Mouse (Mus musculus) forebrain, embryonic 10.5 days (tissue): ENCODE data around the gene Me1. TPM values are rescaled to one million over a fixed set of nuclear protein-coding genes. Genes with fewer than 3 reads are reported as not detected.

ENCODE experiments used
- DNase-seq: peaks from one replicate; pipeline ENCODE4 v3.0.0-alpha.2; 2017; ENCODE audit warnings: low spot score; ENCODE audit errors: extremely low spot score
- H3K27ac ChIP-seq: fragments of 300-500 bp; sonication (generic); 2 replicates; pipeline ENCODE4 v1.5.1; 2016; ENCODE audit warnings: mild to moderate bottlenecking
- H3K27me3 ChIP-seq: fragments of 300-500 bp; sonication (generic); 2 replicates; pipeline ENCODE4 v1.6.1; 2016; ENCODE audit warnings: mild to moderate bottlenecking; ENCODE audit not compliant: poor library complexity, severe bottlenecking
- H3K36me3 ChIP-seq: fragments of 300-500 bp; sonication (generic); replicated peaks from 2 replicates; pipeline ENCODE4 v1.6.1; 2016; ENCODE audit warnings: mild to moderate bottlenecking, moderate library complexity
- H3K4me1 ChIP-seq: fragments of 300-500 bp; sonication (generic); 2 replicates; pipeline ENCODE4 v1.6.1; 2016
- H3K4me3 ChIP-seq: fragments of 300-500 bp; sonication (generic); 2 replicates; pipeline ENCODE4 v1.5.1; 2016; ENCODE audit warnings: mild to moderate bottlenecking, moderate library complexity
- H3K9me3 ChIP-seq: fragments of 300-500 bp; sonication (generic); 2 replicates; pipeline ENCODE4 v1.6.1; 2016; ENCODE audit warnings: mild to moderate bottlenecking, moderate library complexity
- WGBS: fragments of 180-500 bp; shearing (Covaris S2); methylation state at CpG from one replicate; pipeline ENCODE4 v1.1.7; 2016; 5-methylcytosine and 5-hydroxymethylcytosine counted together
- polyA plus RNA-seq: library from polyadenylated mRNA; unstranded; fragments of >200 nt; fragmentation: Nextera tagmentation; extraction: Ambion mirVana; gene quantifications from 2 replicates; pipeline ENCODE4 v1.2.1, GENCODE M21; 2016

The Me1 gene
- polyA plus RNA-seq, 1 experiment from 2014 or later, result 8.1 TPM

DNA sequence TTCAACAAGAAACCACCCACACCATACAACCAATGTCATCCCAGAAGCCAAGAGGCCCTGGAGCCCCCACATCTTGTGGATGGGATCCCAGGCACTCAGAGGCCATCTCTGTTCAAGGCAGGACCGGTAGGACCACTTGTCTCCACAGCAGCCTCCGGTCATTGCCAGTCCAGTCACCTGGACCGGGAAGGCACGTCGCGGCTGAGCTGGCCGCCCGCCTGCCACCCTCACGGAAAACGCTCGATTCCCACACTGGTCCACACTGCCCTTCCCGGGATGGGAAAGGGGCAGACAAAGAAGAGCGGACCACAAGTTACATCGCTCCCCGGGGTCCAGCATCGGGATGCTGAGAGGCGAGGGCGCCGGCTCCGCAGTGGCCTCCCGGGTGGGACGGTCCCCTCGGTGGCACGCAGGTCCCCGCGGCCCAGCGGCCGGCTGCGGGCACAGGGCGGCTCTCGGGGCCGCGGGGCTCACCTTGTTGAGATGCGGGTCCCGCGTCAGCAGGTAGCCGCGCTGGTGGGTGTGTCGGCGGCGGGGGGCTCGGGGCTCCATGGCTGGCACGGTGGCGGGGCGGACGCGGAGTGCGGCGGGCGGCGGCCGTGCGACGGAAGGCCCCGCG, 445 bp downstream of the Me1 start:
- WGBS, result under 1% methylated on average over 49 of the region's 56 CpGs
- peaks cover 9% of the 10 kb centered on the region; the same call in 1 of the 2 replicates for H3K4me1 ChIP-seq
- H3K36me3 ChIP-seq, result no peaks in the 10 kb centered on the region
- peak overlapping the region; percentile 88 for H3K27ac ChIP-seq
- no peaks in the 10 kb centered on the region for H3K9me3 ChIP-seq
- peak overlapping the region; percentile 81 for H3K4me3 ChIP-seq
- peak; percentile 53 for DNase-seq
- peaks cover 26% of the 10 kb centered on the region for H3K27me3 ChIP-seq

DNA sequence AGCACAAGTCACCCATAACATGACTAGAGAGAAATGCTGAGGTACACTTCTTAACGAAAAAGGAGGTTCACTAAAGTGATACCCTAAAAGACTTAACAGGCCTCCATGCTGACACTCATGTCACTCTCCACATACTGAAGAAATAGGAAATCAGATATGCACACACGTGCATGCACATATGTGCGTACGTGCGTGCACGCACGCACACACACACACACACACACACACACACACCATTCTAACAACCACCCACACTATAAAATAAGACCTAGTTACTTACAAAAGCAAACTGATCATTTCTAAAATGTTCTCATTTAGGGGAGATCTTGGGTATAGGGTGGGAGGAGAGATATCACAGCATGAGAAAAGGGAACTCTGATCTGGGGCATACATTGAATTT, 1.1 kb downstream of the Me1 start:
- DNase-seq, result no peak
- Histone ChIP-seq H3K27ac (no peak overlapping the region), H3K4me1 (peaks cover 9% of the 10 kb centered on the region; the same call in 1 of the 2 replicates), H3K27me3 (peaks cover 26% of the 10 kb centered on the region), H3K36me3 (no peaks in the 10 kb centered on the region), H3K4me3 (no peak overlapping the region), H3K9me3 (no peaks in the 10 kb centered on the region)
- WGBS, result 95% methylated on average over 7 of the region's 7 CpGs

DNA sequence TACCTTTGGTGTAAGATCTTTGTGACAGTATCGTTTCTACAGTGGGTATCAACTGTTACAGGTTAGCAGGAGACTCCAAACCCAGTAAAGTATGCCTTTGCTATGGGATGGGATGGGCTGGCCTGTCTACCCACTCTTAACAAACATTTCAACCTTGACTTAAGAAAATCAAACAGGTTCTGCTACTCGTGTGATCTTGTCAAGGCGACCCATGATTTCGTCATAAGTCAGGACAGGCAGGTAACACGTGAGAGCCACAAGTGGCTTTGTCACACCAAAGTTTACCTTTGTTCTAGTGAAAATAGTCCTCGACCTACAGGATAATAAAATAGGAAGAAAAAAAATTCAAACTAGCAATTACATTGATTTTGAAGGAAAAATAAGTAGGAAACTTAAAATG, 1.8 kb downstream of the Me1 start:
- DNase-seq, result no peak
- 94% methylated on average over 6 of the region's 6 CpGs for WGBS
- Histone ChIP-seq H3K27ac (no peak overlapping the region), H3K4me3 (no peak overlapping the region), H3K4me1 (peaks cover 9% of the 10 kb centered on the region; the same call in 1 of the 2 replicates), H3K36me3 (no peaks in the 10 kb centered on the region), H3K27me3 (peaks cover 26% of the 10 kb centered on the region), H3K9me3 (no peaks in the 10 kb centered on the region)

DNA sequence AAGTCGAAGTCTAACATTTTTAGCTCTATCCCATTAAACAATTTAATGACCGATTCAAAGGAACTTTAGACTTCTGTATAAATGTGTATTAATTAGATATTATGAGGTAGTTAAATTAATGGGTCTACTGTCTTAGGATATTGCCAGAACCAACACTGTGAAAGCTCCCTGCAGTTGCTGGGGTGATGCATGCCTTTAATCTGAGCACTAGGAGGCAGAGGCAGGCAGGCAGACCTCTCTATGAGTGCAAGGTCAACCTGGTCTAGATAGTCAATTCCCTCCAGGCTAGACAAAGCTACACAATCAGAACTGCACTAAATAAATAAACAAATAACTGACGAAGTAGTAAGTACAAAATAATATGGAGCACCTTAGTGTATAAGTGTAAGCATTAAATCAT, 3.1 kb downstream of the Me1 start:
- 83% methylated on average over 3 of the region's 3 CpGs for WGBS

DNA sequence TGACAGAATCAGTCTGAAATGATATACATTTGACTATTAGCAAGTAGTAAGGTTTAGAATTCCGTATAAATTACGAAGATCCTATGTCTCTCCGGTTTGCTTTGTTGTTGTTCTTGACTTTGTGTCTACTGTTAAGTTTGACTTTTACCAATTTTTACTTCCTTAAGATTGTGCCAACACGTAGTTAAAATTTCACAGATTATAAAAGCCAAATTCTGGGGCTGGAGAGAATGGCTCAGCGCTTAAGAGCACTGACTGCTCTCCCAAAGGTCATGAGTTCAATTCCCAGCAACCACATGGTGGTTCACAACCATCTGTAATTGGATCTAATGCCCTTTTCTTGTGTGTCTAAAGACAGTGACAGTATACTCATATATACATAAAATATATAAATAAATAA, 3.5 kb downstream of the Me1 start:
- WGBS, result 86% methylated on average over 5 of the region's 5 CpGs
- Histone ChIP-seq H3K4me1 (peaks cover 9% of the 10 kb centered on the region; the same call in 1 of the 2 replicates), H3K27ac (no peak overlapping the region), H3K4me3 (no peak overlapping the region), H3K27me3 (peaks cover 25% of the 10 kb centered on the region), H3K36me3 (no peaks in the 10 kb centered on the region), H3K9me3 (no peaks in the 10 kb centered on the region)
- no peak for DNase-seq

More for the DNA sequence above, 3.1 kb downstream of the Me1 start:
- Histone ChIP-seq H3K27ac (no peak overlapping the region), H3K4me3 (no peak overlapping the region), H3K9me3 (no peaks in the 10 kb centered on the region), H3K36me3 (no peaks in the 10 kb centered on the region), H3K27me3 (peaks cover 26% of the 10 kb centered on the region), H3K4me1 (peaks cover 9% of the 10 kb centered on the region; the same call in 1 of the 2 replicates)
- no peak for DNase-seq

DNA sequence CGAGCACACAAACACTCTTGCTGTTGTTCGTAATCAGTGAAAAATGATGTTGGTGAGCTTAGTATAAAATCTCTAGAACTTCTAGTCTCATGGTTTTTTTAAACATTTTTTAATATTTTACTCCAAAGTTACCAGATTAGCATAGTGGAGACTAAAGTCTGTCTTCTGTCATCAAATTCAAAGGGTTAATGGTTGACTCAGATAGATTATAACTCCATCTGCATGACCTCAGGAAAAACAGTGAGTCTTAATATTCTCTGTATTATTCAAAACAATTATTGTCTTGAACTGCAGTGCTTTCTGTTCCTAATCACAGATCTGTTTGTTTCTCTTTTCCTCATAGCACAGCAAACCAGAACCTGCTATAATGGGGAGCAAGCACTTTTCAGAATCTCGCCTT, 4.7 kb downstream of the Me1 start:
- no peak for DNase-seq
- Histone ChIP-seq H3K27me3 (peaks cover 14% of the 10 kb centered on the region), H3K27ac (no peak overlapping the region), H3K36me3 (no peaks in the 10 kb centered on the region), H3K4me3 (no peak overlapping the region), H3K9me3 (no peaks in the 10 kb centered on the region), H3K4me1 (peaks cover 9% of the 10 kb centered on the region; the same call in 1 of the 2 replicates)
- WGBS, result 92% methylated on average over 3 of the region's 3 CpGs

DNA sequence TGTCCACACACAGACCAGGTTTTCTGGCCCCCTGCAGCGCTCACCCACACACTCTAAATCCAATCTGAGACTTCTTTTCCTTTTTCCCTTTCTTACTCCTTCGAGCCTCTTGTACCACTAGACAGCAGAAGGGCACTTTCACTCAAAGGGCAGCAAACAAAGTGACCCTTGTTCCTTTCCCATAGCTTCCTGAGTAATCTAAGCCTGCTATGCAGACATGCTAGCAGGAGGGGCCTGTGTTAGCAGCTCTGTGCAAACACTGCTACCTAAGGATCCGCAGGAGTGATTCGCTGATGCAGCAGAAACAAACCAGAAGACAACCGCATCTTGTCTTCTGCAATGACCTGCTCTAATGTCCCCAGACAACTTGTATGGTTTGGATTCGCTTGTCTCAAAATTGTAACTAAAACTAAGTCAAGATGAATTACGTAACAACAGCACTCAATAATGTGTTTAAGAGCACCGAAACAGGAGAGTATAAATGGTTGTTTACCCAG, 12.0 kb downstream of the Me1 start:
- Histone ChIP-seq H3K9me3 (no peaks in the 10 kb centered on the region), H3K4me3 (no peak overlapping the region), H3K4me1 (peaks cover 12% of the 10 kb centered on the region), H3K27me3 (no peaks in the 10 kb centered on the region), H3K36me3 (no peaks in the 10 kb centered on the region), H3K27ac (peak overlapping the region; percentile 6; the same call in 1 of the 2 replicates)
- no peak for DNase-seq
- 64% methylated on average over 8 of the region's 8 CpGs for WGBS

DNA sequence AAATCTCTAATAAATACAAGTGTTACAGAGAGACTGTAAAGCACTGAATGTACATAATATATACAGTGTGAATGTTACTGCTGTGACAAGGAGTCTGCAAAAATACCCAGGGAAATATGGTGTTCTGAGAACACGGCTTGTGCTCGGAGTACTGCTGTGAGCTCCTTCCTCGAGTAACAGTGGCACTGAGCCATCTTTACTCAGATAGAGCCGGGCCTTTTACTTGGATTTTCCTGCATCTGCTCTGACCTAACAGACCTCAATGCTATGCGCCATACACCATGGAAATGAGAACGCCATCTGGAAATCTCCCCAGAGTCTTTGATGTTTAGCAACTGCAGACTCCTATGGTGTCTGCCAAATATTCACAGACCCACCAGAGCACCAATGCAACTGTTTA, 12.9 kb downstream of the Me1 start:
- Histone ChIP-seq H3K27ac (no peak overlapping the region), H3K4me3 (no peak overlapping the region), H3K27me3 (no peaks in the 10 kb centered on the region), H3K9me3 (no peaks in the 10 kb centered on the region), H3K4me1 (peaks cover 12% of the 10 kb centered on the region), H3K36me3 (no peaks in the 10 kb centered on the region)
- no peak for DNase-seq
- 79% methylated on average over 6 of the region's 6 CpGs for WGBS

DNA sequence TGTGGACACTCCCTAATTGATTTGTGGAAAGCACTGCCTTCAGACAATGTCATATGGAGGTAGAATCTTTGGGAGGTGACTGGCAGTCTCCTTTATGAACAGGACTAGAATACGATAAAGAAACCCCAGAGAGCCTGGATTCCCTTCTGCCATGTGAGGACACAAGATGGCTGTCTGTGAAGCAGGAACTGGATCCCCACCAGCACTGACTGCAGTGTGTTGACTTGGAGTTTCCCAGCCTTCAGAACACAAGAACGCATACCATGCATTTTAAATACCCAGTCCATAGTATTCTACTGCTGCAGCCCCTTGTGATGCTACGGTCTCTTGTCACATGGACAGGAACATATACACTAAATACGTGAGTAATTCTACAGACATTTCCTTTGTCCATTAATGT, 13.5 kb downstream of the Me1 start:
- no peak overlapping the region for H3K27ac ChIP-seq
- 94% methylated on average over 4 of the region's 4 CpGs for WGBS

DNA sequence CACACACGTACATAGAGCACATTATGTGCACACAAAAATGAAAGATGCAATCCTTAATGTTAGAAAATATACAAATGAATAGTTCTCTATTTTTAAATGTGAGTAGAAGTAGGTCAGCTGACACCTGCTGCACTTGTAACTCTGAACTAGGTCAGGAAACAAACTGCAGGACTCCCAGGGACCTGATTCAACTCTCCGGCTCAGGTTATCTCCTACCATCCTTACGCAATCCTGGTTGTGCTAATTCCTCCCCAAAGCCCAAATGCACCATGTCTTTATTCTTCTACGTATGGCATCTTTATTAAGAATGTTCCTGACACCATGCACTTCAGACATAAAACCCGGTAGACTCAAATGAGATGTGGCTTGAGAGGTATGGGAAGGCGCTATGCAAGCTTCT, 15.3 kb downstream of the Me1 start:
- Histone ChIP-seq H3K4me1 (peaks cover 12% of the 10 kb centered on the region), H3K4me3 (no peak overlapping the region), H3K9me3 (no peaks in the 10 kb centered on the region), H3K27ac (no peak overlapping the region), H3K27me3 (no peaks in the 10 kb centered on the region), H3K36me3 (no peaks in the 10 kb centered on the region)
- DNase-seq, result no peak
- 91% methylated on average over 6 of the region's 6 CpGs for WGBS

More for the DNA sequence above, 13.5 kb downstream of the Me1 start:
- Histone ChIP-seq H3K4me3 (no peak overlapping the region), H3K4me1 (peaks cover 12% of the 10 kb centered on the region), H3K9me3 (no peaks in the 10 kb centered on the region), H3K27me3 (no peaks in the 10 kb centered on the region), H3K36me3 (no peaks in the 10 kb centered on the region)
- no peak for DNase-seq

DNA sequence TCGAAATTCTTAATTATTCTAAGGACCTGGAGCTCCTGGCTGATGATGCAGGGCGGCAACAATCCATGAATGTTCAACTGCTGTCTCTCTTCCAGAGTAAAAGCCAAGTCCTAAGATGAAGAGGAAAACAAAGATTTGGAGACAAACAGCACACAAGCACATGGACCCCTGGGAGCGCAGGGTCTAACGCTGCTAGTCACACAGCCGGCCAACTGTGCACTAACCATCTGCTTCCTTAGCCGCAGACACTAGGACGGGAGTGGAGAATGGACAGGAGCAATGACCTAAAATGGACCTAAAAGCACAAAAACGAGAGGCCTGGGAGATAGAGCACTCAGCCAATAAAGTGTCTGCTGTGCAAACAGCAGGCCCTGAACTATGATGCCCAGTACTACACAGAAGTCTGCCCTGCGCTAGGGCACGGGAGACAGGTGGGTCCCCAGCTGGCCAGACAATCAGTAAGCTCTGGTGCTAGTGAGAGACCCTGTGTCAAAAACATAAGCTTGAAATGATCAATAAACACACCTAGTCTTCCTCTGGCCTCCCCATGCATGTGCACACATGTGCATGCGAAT, 15.8 kb downstream of the Me1 start:
- no peaks in the 10 kb centered on the region for H3K36me3 ChIP-seq
- no peak overlapping the region for H3K27ac ChIP-seq
- H3K4me3 ChIP-seq, result no peak overlapping the region
- H3K9me3 ChIP-seq, result no peaks in the 10 kb centered on the region
- 95% methylated on average over 11 of the region's 11 CpGs for WGBS
- no peaks in the 10 kb centered on the region for H3K27me3 ChIP-seq
- DNase-seq, result no peak
- H3K4me1 ChIP-seq, result peaks cover 12% of the 10 kb centered on the region

DNA sequence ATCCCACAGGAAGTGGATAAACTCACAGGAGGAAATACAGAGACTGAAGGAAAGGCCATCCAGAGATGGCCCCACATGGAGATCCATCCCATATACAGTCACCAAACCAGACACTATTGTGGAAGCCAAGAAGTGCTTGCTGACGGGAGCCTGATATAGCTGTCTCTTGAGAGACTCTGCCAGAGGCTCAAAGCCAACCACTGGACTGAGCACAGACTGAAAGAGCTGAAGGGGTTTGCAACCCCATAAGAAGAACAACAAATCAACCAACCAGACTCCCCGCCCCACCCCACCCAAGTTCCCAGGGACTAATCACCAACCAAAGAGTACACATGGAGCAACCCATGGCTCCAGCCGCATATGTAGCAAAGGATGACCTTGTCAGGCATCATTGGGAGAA, 19.5 kb downstream of the Me1 start:
- no peaks in the 10 kb centered on the region for H3K27me3 ChIP-seq
- no peak overlapping the region for H3K4me3 ChIP-seq
- no peak overlapping the region for H3K27ac ChIP-seq
- H3K4me1 ChIP-seq, result peaks cover 4% of the 10 kb centered on the region; the same call in 1 of the 2 replicates
- H3K36me3 ChIP-seq, result no peaks in the 10 kb centered on the region
- no peak for DNase-seq
- no peaks in the 10 kb centered on the region for H3K9me3 ChIP-seq
- 93% methylated on average over 3 of the region's 3 CpGs for WGBS

DNA sequence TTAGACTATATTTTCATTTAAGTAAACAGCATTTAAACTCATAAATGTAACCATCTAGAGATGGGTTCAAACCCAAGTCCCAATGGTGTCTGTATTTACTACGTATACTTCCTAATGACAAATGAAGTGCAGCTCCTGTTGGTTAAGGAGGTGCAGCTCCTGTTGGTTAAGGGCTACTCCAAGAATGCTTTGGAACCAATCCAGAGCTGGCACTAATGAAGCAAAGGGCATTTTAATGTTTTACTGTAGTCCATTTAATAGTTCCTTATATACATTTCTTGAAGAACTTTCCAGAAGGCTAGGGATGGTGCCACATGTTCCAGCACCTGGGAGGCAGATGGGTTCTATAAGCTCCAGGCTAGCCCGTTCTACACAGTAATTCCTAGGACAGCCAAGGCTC, 20.3 kb downstream of the Me1 start:
- Histone ChIP-seq H3K4me1 (peaks cover 4% of the 10 kb centered on the region; the same call in 1 of the 2 replicates), H3K27ac (no peak overlapping the region), H3K36me3 (no peaks in the 10 kb centered on the region), H3K27me3 (no peaks in the 10 kb centered on the region), H3K9me3 (no peaks in the 10 kb centered on the region), H3K4me3 (no peak overlapping the region)
- DNase-seq, result no peak
- 92% methylated on average over 2 of the region's 2 CpGs for WGBS
